Mouse (Mus musculus) left cerebral cortex, adult 8-10 months (tissue): ENCODE results near the gene Olfr1143. TPM values are rescaled to one million over a fixed set of nuclear protein-coding genes. Genes with fewer than 3 reads are reported as not detected.

ENCODE experiments used
- DNase-seq, 2 experiments: peaks; one replicate each; pipeline ENCODE4 v3.0.0; 2022; ENCODE audit warnings: low spot score in 2 of 2
- total RNA-seq, 4 experiments: library from RNA; stranded (reverse); gene quantifications; 2 replicates each; pipeline ENCODE4 v1.2.4; 2022

Gene Olfr1143
- total RNA-seq, result not detected

- no peak for DNase-seq
Observed at GRCm38 (mm10) chr2:87800292-87800691, at the start of gene Olfr1143. Gene Olfr1143 (plus strand): TSS chr2:87800592.

- DNase-seq, result no peak
Observed at GRCm38 (mm10) chr2:87753891-87754290, 46.5 kb upstream of the Olfr1143 start, which contains the start of gene Olfr1141. Gene Olfr1141 (minus strand): TSS chr2:87753991.

- DNase-seq, result no peak
Observed at GRCm38 (mm10) chr2:87776143-87776542, 24.2 kb upstream of the Olfr1143 start.

- no peak for DNase-seq
Observed at GRCm38 (mm10) chr2:87779183-87779582, 21.2 kb upstream of the Olfr1143 start, which contains the start of gene Olfr152. Gene Olfr152 (plus strand): TSS chr2:87779483.

GRCm38 (mm10) chr2:87809522-87809921, 9.1 kb downstream of the Olfr1143 start, which contains the start of gene Olfr1145:
Gene Olfr1145 (plus strand): TSS chr2:87809822.
- no peak for DNase-seq

- DNase-seq, result no peak
Observed at GRCm38 (mm10) chr2:87830233-87830632, 29.8 kb downstream of the Olfr1143 start, which contains the start of gene Olfr1148. Gene Olfr1148 (plus strand): TSS chr2:87830533.

- DNase-seq, result no peak
Observed at GRCm38 (mm10) chr2:87843693-87844092, 43.3 kb downstream of the Olfr1143 start, which contains the start of gene Olfr1150-ps1. Gene Olfr1150-ps1 (plus strand): TSS chr2:87843993.

Other genes with a start within 250 kb of the Olfr1143 start
- gene Olfr1129, start 226.7 kb upstream of the Olfr1143 start, total RNA-seq, result not detected
- not detected for gene Olfr1130, start 194.4 kb upstream of the Olfr1143 start, total RNA-seq
- not detected for gene Olfr1131, start 173.5 kb upstream of the Olfr1143 start, total RNA-seq
- not detected for gene Olfr1132, start 163.1 kb upstream of the Olfr1143 start, total RNA-seq
- not detected for gene Olfr1133, start 153.2 kb upstream of the Olfr1143 start, total RNA-seq
- gene Olfr1134, start 142.1 kb upstream of the Olfr1143 start, total RNA-seq, result not detected
- not detected for gene Olfr1135, start 126.9 kb upstream of the Olfr1143 start, total RNA-seq
- not detected for gene Olfr1136, start 106.6 kb upstream of the Olfr1143 start, total RNA-seq
- gene Olfr1137, start 87.4 kb upstream of the Olfr1143 start, total RNA-seq, result not detected
- gene Olfr1138, start 60.6 kb upstream of the Olfr1143 start, total RNA-seq, result not detected
- gene Olfr1140, start 56.8 kb upstream of the Olfr1143 start, total RNA-seq, result not detected
- gene Olfr1141, start 46.6 kb upstream of the Olfr1143 start, total RNA-seq, result not detected
- not detected for gene Olfr152, start 21.1 kb upstream of the Olfr1143 start, total RNA-seq
- not detected for gene Olfr1145, start 9.2 kb downstream of the Olfr1143 start, total RNA-seq
- gene Olfr1148, start 29.9 kb downstream of the Olfr1143 start, total RNA-seq, result not detected
- not detected for gene Olfr1150-ps1, start 43.4 kb downstream of the Olfr1143 start, total RNA-seq
- gene Olfr1151, start 55.3 kb downstream of the Olfr1143 start, total RNA-seq, result not detected
- gene Olfr1152, start 65.9 kb downstream of the Olfr1143 start, total RNA-seq, result not detected
- gene Olfr1153, start 94.4 kb downstream of the Olfr1143 start, total RNA-seq, result not detected
- not detected for gene Olfr1154, start 104.6 kb downstream of the Olfr1143 start, total RNA-seq
- gene Olfr1155, start 144.5 kb downstream of the Olfr1143 start, total RNA-seq, result not detected
- under 1 TPM in 3 of 4 experiments, not detected in 1; 0.14 to 0.23 (median 0.22) TPM for gene Olfr1156, start 152.5 kb downstream of the Olfr1143 start, total RNA-seq
- not detected for gene Olfr1157, start 167.7 kb downstream of the Olfr1143 start, total RNA-seq
- not detected for gene Olfr74, start 174.1 kb downstream of the Olfr1143 start, total RNA-seq
- not detected for gene Olfr1158, start 189.5 kb downstream of the Olfr1143 start, total RNA-seq
- not detected for gene Olfr1160, start 207.7 kb downstream of the Olfr1143 start, total RNA-seq
- gene Olfr1161, start 222.2 kb downstream of the Olfr1143 start, total RNA-seq, result not detected
- gene Olfr73, start 237.1 kb downstream of the Olfr1143 start, total RNA-seq, result not detected